Mouse (Mus musculus) midbrain, embryonic 16.5 days (tissue): ENCODE data around the gene Dgkd. TPM values are rescaled to one million over a fixed set of nuclear protein-coding genes. Genes with fewer than 3 reads are reported as not detected.

Experiments
- ATAC-seq: fragments of 200-750 bp; cut with Nextera tagmentation; 2 replicates; pipeline ENCODE4 v1.8.0; 2017; ENCODE audit warnings: moderate TSS enrichment
- H3K27ac ChIP-seq: fragments of 300-500 bp; sonication (generic); 2 replicates; pipeline ENCODE4 v1.5.1; 2014; ENCODE audit warnings: mild to moderate bottlenecking, low read length, mixed read lengths
- H3K27me3 ChIP-seq: fragments of 300-500 bp; sonication (generic); 2 replicates; pipeline ENCODE4 v1.6.1; 2014; ENCODE audit warnings: low read depth, low read length, mixed read lengths; ENCODE audit not compliant: control insufficient read depth, insufficient read depth
- H3K36me3 ChIP-seq: fragments of 300-500 bp; sonication (generic); 2 replicates; pipeline ENCODE4 v1.6.1; 2014; ENCODE audit warnings: mild to moderate bottlenecking, low read length, moderate library complexity, mixed read lengths; ENCODE audit not compliant: control insufficient read depth, insufficient read depth
- H3K4me1 ChIP-seq: fragments of 300-500 bp; sonication (generic); 2 replicates; pipeline ENCODE4 v1.6.1; 2014; ENCODE audit warnings: mild to moderate bottlenecking, low read length, mixed read lengths; ENCODE audit not compliant: control insufficient read depth, insufficient read depth
- H3K4me2 ChIP-seq: fragments of 300-500 bp; sonication (generic); 2 replicates; pipeline ENCODE4 v1.6.1; 2014; ENCODE audit warnings: mild to moderate bottlenecking, low read length, mixed read lengths
- H3K4me3 ChIP-seq: fragments of 300-500 bp; sonication (generic); 2 replicates; pipeline ENCODE4 v1.5.1; 2014; ENCODE audit warnings: low read depth, mild to moderate bottlenecking, low read length, moderate library complexity, mixed read lengths
- H3K9ac ChIP-seq: fragments of 300-500 bp; sonication (generic); 2 replicates; pipeline ENCODE4 v1.6.1; 2014; ENCODE audit warnings: low read depth, low read length, mixed read lengths
- H3K9me3 ChIP-seq: fragments of 300-500 bp; sonication (generic); replicated peaks from 2 replicates; pipeline ENCODE4 v1.6.1; 2014; ENCODE audit warnings: mild to moderate bottlenecking, low read length, mixed read lengths; ENCODE audit not compliant: control insufficient read depth, poor library complexity, severe bottlenecking
- whole genome bisulfite sequencing: fragments of 180-500 bp; shearing (Covaris S2); extraction: QIAGEN DNeasy Blood & Tissue Kit; methylation state at CpG from one replicate; pipeline ENCODE4 v1.1.7; 2014; 5-methylcytosine and 5-hydroxymethylcytosine counted together
- polyA plus RNA-seq: library from polyadenylated mRNA; unstranded; fragments of >200 nt; fragmentation: Nextera tagmentation; extraction: Ambion mirVana; gene quantifications from 2 replicates; pipeline ENCODE4 v1.2.1, GENCODE M21; 2015

Gene Dgkd
- polyA plus RNA-seq, 1 experiment from 2014 or later = 43.7 TPM

DNA sequence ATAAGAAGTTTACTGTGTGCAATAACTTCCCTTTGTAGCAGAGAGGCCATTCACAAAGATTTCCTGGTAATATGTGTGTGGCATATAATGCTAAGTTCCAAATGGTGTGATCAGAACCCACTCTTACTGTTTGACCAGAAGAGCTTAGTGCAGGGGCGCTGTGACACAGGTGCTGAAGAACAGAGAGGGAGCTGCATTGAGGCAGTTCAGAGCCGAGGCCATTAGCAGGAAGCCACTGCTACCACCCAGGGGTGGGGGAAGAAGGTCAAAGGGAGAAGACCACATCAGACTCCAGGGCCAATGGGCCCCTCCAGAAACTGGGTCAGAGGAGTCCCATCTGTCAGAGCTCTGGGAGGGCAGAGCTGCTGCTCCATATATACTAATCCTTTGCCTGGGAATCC is 1.8 kb downstream of the Dgkd start:
- Histone ChIP-seq H3K9me3 (no peaks in the 10 kb centered on the region), H3K27me3 (no peaks in the 10 kb centered on the region), H3K36me3 (no peaks in the 10 kb centered on the region), H3K9ac (no peak overlapping the region; the same call in 1 of the 2 replicates), H3K4me1 (peaks cover 17% of the 10 kb centered on the region), H3K4me3 (peak overlapping the region; percentile 81; the same call in 1 of the 2 replicates), H3K27ac (no peak overlapping the region), H3K4me2 (peak overlapping the region; percentile 89)
- no peak for ATAC-seq
- 36% methylated on average over 2 of the region's 2 CpGs for WGBS

DNA sequence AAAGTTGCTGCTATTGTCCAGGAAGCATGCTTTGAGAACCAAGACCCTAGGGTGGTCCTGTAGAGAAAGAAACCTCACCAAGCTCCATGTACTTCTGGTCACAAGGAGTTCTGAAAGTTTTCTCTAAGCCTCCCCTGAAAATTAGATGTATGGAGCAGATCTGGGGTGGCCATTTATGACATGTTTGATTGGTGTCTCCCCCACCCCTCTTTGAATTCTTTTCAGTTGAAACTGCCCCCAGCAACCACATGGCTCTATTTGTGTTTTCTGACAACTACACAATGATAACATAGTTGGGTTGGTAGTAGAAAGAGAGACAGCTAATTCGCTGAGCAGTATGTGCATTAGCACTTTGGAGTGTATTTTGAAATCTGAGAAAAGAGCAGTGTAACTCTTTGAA is 2.4 kb downstream of the Dgkd start:
- Histone ChIP-seq H3K27me3 (no peaks in the 10 kb centered on the region), H3K4me1 (peaks cover 17% of the 10 kb centered on the region), H3K4me2 (no peak overlapping the region), H3K27ac (no peak overlapping the region), H3K9ac (no peak overlapping the region), H3K36me3 (no peaks in the 10 kb centered on the region), H3K4me3 (no peak overlapping the region), H3K9me3 (no peaks in the 10 kb centered on the region)
- WGBS = 88% methylated on average over 1 of the region's 1 CpGs
- no peak for ATAC-seq

DNA sequence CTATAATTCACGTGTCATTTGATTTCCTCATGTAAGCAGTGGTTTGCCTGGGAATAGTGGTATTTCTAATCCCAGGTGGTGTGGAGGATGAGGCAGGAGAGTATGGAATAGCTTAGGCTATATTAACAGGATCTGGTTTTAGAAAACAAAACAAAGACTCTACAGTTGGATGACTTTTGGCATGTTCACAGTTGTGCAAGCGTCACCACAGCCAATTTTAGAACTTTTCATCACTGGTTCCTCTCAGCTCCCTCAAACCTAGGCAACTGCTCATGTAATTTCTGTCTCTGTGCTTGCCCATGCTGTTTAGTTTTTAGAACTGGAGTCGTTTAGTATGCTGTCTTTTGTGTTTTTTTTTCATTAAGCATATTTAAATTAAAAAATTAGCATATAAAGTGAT is 3.7 kb downstream of the Dgkd start:
- no peaks in the 10 kb centered on the region for H3K36me3 ChIP-seq
- WGBS = 85% methylated on average over 3 of the region's 3 CpGs
- no peaks in the 10 kb centered on the region for H3K27me3 ChIP-seq
- peaks cover 17% of the 10 kb centered on the region for H3K4me1 ChIP-seq
- ATAC-seq = no peak
- no peaks in the 10 kb centered on the region for H3K9me3 ChIP-seq
- no peak overlapping the region for H3K4me2 ChIP-seq
- H3K27ac ChIP-seq = no peak overlapping the region
- no peak overlapping the region for H3K4me3 ChIP-seq
- no peak overlapping the region for H3K9ac ChIP-seq

DNA sequence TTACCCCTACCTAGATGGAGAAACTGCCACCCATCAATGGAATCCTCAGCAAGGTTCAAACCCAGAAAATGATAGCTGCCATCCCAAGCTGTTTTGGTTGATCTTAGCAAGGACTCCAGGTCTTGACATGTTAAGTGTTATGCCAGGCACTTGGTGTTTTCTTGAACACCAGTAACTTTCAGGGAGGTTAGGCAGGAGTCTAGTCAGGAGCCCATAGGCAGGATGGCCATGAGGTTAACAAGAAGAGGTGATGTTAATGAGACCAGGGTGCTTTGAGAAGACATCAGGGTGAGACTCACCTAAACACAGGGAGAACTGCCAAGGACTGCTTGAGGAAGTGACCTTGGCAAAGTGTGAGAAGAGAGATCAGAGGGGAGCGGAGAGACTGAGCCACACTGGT is 4.9 kb downstream of the Dgkd start:
- Histone ChIP-seq H3K4me2 (no peak overlapping the region), H3K4me3 (no peak overlapping the region), H3K9me3 (no peaks in the 10 kb centered on the region), H3K27me3 (no peaks in the 10 kb centered on the region), H3K9ac (no peak overlapping the region), H3K36me3 (no peaks in the 10 kb centered on the region), H3K4me1 (peaks cover 12% of the 10 kb centered on the region), H3K27ac (no peak overlapping the region)
- no peak for ATAC-seq
- 100% methylated on average over 1 of the region's 1 CpGs for WGBS

DNA sequence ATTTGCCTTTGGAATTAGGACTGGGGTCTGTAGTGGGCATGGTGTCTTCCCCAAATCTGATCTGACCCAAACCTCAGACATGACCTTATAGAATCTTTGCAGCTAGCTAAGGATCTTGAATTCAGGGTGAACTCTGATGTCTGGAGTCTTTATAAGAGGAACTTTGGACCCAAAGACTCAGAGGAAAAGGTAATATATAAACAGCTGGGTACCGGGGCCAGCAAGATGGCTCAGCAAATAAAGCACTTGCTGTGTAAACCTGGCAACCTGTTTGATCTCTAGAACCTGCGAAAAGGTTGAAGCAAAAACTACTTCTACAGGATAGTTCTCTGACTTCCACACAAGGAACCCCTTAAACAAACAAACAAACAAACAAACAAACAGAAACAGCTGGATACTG is 5.4 kb downstream of the Dgkd start:
- Histone ChIP-seq H3K9ac (no peak overlapping the region), H3K27ac (no peak overlapping the region), H3K9me3 (no peaks in the 10 kb centered on the region), H3K4me1 (peaks cover 12% of the 10 kb centered on the region), H3K4me2 (no peak overlapping the region), H3K4me3 (no peak overlapping the region), H3K36me3 (no peaks in the 10 kb centered on the region), H3K27me3 (no peaks in the 10 kb centered on the region)
- no peak for ATAC-seq
- 92% methylated on average over 2 of the region's 2 CpGs for WGBS

DNA sequence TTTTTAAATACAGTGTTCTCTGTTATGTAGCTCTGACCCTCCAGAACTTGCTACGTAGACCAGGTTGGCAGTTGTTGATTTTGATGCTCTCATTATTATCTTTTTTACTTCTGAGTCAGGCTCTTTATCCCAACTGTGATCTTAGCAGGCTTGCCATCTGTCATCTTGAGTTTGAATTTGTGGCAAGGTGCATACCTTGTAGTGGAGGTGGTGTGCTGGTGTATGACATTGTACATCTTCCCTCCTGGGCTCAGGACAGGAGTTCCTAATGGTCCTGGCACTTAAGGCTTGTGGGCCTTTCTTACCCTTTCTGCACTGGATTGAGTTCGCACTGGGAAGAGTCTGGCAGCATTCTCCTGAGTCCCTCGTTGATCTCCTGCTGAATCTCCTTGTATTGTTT is 10.5 kb downstream of the Dgkd start:
- H3K9me3 ChIP-seq = no peaks in the 10 kb centered on the region
- ATAC-seq = no peak
- no peaks in the 10 kb centered on the region for H3K27me3 ChIP-seq
- H3K4me2 ChIP-seq = no peak overlapping the region
- no peaks in the 10 kb centered on the region for H3K4me1 ChIP-seq
- WGBS = 64% methylated on average over 3 of the region's 3 CpGs
- no peak overlapping the region for H3K4me3 ChIP-seq
- H3K36me3 ChIP-seq = no peaks in the 10 kb centered on the region
- no peak overlapping the region for H3K27ac ChIP-seq
- H3K9ac ChIP-seq = no peak overlapping the region

DNA sequence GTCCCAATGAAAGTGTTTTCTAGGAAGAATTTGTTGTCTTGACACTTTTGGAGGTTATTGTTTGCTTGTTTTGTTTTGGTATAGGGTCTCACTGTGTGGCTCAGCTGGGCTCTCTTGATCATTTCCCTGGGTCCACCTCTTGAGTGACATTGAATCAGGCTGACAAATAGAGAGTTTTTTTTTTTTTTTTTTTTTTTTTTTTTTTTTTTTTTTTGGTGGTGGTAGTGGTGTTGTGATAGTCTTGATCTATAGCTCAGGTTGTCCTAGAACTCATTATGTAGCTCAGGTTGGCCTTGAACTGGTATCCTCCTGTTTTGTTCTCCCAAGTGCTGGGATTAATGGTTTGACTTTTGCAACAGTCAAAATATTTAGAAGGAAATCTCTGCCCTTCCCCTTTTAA is 11.8 kb downstream of the Dgkd start:
- H3K27me3 ChIP-seq = no peaks in the 10 kb centered on the region
- no peak for ATAC-seq
- H3K4me1 ChIP-seq = no peaks in the 10 kb centered on the region
- no peak overlapping the region for H3K27ac ChIP-seq
- no peak overlapping the region for H3K4me3 ChIP-seq
- no peaks in the 10 kb centered on the region for H3K36me3 ChIP-seq
- H3K9me3 ChIP-seq = no peaks in the 10 kb centered on the region
- H3K9ac ChIP-seq = no peak overlapping the region
- no peak overlapping the region for H3K4me2 ChIP-seq

DNA sequence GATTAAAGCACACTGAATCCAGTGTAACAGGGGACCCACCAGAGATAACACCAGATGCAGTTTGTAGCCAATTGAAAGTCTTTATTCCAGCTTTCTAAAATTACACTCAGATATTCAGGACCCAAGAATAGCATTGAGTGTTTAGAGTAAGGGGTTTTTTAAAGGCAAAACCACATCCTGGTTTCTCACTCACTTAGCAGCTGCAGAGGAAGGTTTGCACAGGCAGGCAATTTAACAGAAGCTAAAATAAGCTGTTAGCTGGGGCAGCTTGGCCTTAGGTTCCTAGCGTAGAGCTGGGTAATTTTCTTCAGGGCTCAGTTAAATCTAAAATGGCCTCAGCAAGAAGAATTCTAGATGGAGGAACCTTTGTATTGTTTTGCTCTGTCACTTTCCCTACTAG is 13.6 kb downstream of the Dgkd start:
- H3K4me2 ChIP-seq = no peak overlapping the region
- no peak for ATAC-seq
- no peaks in the 10 kb centered on the region for H3K36me3 ChIP-seq
- no peak overlapping the region for H3K4me3 ChIP-seq
- 94% methylated on average over 1 of the region's 1 CpGs for WGBS
- H3K4me1 ChIP-seq = no peaks in the 10 kb centered on the region
- H3K27me3 ChIP-seq = no peaks in the 10 kb centered on the region
- H3K9me3 ChIP-seq = no peaks in the 10 kb centered on the region
- H3K9ac ChIP-seq = no peak overlapping the region
- H3K27ac ChIP-seq = no peak overlapping the region

DNA sequence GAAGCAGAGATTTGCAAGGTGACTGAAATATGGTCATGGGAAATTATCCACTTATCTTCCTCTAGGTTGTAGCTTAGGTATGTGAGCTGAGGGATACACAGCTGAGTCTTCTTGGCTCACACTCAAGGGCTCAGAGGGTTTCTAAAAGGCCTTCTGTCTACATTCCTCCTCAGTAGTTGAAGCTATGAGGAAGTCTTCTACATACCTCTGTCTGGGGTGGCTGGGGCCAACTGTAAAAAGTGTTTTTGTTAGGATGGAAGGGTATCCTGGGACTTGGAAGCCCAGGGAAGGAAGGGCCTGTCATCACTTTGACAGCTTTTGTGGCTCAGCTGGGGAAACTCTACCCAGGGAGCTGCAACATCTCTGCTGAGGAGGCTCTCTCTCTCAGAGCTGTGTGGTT is 18.5 kb downstream of the Dgkd start:
- Histone ChIP-seq H3K9me3 (no peaks in the 10 kb centered on the region), H3K9ac (no peak overlapping the region), H3K4me3 (no peak overlapping the region), H3K27ac (no peak overlapping the region), H3K4me2 (no peak overlapping the region), H3K4me1 (peaks cover under 1% of the 10 kb centered on the region; the same call in 1 of the 2 replicates), H3K27me3 (no peaks in the 10 kb centered on the region), H3K36me3 (no peaks in the 10 kb centered on the region)
- ATAC-seq = no peak

DNA sequence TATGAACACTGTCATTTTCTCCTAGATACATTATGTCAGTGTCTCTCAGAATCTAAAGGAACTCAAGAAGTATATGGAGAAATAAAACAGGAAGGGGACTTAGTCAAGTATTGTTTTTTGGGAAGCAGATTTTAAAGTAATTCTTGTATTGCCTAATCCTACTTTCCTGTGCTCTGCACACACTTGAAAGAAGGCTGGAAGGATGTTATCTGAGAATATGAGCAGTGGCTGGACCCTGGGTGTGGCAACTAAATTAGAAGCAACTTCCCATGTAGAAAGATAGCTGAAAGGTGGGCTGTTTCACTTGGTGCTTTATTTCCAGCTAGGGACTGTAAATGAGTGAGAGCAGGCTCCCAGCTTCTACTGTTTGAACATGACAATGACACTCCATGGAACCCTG is 20.0 kb downstream of the Dgkd start:
- H3K4me2 ChIP-seq = no peak overlapping the region
- peaks cover 15% of the 10 kb centered on the region for H3K4me1 ChIP-seq
- H3K9ac ChIP-seq = no peak overlapping the region
- no peak overlapping the region for H3K27ac ChIP-seq
- H3K4me3 ChIP-seq = no peak overlapping the region
- ATAC-seq = no peak
- no peaks in the 10 kb centered on the region for H3K36me3 ChIP-seq
- H3K27me3 ChIP-seq = no peaks in the 10 kb centered on the region
- no peaks in the 10 kb centered on the region for H3K9me3 ChIP-seq
